Comparison of ENCODE assay signal across 12 mouse cellular contexts in genomic region chr9:103424869-103425268, GRCm38 (mm10). TPM values are rescaled to one million over a fixed set of nuclear protein-coding genes. Genes with fewer than 3 reads are reported as not detected.
A peak's percentile ranks its signal among the peaks of the same experiment; 100 is the strongest.
DNase-seq lines count a peak whose midpoint lies in the region; ATAC-seq and TF ChIP-seq lines count a peak whose summit lies in the region.
"Had no signal": no experiment of that assay in that cellular context is flagged by ENCODE, and none has a peak within 500 bp of the region (broad histone marks: within the 10 kb centered on the region; RNA-seq: fewer than 3 reads in every experiment).

No protein-coding gene starts in this region.

- no peaks in the 10 kb centered on the region for H3K36me3 ChIP-seq in G1E (replicated peaks)
- no peaks in the 10 kb centered on the region for H3K36me3 ChIP-seq in liver, embryonic 14.5 days (replicated peaks; ENCODE audit: control insufficient read depth, insufficient read depth, low read depth)
- no peaks in the 10 kb centered on the region for H3K36me3 ChIP-seq in hindbrain, embryonic 12.5 days
- H3K36me3 ChIP-seq in heart, adult 2 months (ENCODE audit: control insufficient read depth, insufficient read depth, low read length): no peaks in the 10 kb centered on the region
- H3K36me3 ChIP-seq: heart, embryonic 15.5 days had no signal

- no peaks in the 10 kb centered on the region for H3K79me2 ChIP-seq in heart, adult 2 months (replicated peaks; ENCODE audit: control insufficient read depth, insufficient read depth, low read length)

- no peaks in the 10 kb centered on the region for H3K4me1 ChIP-seq in G1E (ENCODE audit: insufficient read depth, low read depth, low read length)
- 0 out of 4 replicates have a peak, but pooled peaks cover 0 to 3% of the 10 kb centered on the region in 2 experiments for H3K4me1 ChIP-seq in liver, embryonic 14.5 days (replicated peaks; ENCODE audit: control insufficient read depth in 2 of 2, insufficient read depth in 2 of 2, low read length in 1 of 2)
- peaks cover 8% of the 10 kb centered on the region for H3K4me1 ChIP-seq in hindbrain, embryonic 12.5 days
- no peaks in the 10 kb centered on the region for H3K4me1 ChIP-seq in heart, adult 2 months (ENCODE audit: control insufficient read depth, insufficient read depth, low read length)

- no peak overlapping the region for H3K27ac ChIP-seq in liver, embryonic 14.5 days
- no peak overlapping the region for H3K27ac ChIP-seq in hindbrain, embryonic 12.5 days
- no peak overlapping the region for H3K27ac ChIP-seq in heart, adult 2 months
- H3K27ac ChIP-seq: heart, embryonic 15.5 days had no signal

- H3K27me3 ChIP-seq in G1E (ENCODE audit: insufficient read depth, low read length): peaks cover 3% of the 10 kb centered on the region; the same call in 1 of the 2 replicates
- no peaks in the 10 kb centered on the region for H3K27me3 ChIP-seq in liver, embryonic 14.5 days (ENCODE audit: control insufficient read depth, insufficient read depth, low read length)
- H3K27me3 ChIP-seq in hindbrain, embryonic 12.5 days: no peaks in the 10 kb centered on the region
- no peaks in the 10 kb centered on the region for H3K27me3 ChIP-seq in heart, adult 2 months (ENCODE audit: control insufficient read depth, insufficient read depth, low read length)
- H3K27me3 ChIP-seq: heart, embryonic 15.5 days had no signal

- peak; percentile 91 for DNase-seq in A20 (ENCODE audit: low read depth, low spot score)
- DNase-seq in G1E (ENCODE audit: low spot score): no peak
- DNase-seq in liver, embryonic 14.5 days (ENCODE audit: low read depth in 3 of 3, low spot score in 3 of 3): peak in 2 of 3 experiments; percentile 4 to 30
- peak; percentile 72 to 74 for DNase-seq in spleen, postnatal 36 days (ENCODE audit: low spot score in 2 of 2)
- no peak for DNase-seq in heart, adult 2 months
- DNase-seq in cerebellum, postnatal 36 days: no peak
- DNase-seq: adrenal gland, postnatal 25 days; cerebellum, adult 9-10 months; kidney, adult 8-10 months; right cerebral cortex, postnatal 4 days had no signal

- no peaks in the 10 kb centered on the region for H3K9me3 ChIP-seq in G1E (replicated peaks)
- no peaks in the 10 kb centered on the region for H3K9me3 ChIP-seq in liver, embryonic 14.5 days (ENCODE audit: control insufficient read depth, low read length)
- H3K9me3 ChIP-seq in hindbrain, embryonic 12.5 days (replicated peaks): no peaks in the 10 kb centered on the region
- H3K9me3 ChIP-seq: heart, embryonic 15.5 days had no signal

- peak; percentile 52; the same call in 1 of the 2 replicates for ATAC-seq in G1E (ENCODE audit: extremely low read depth, insufficient number of reproducible peaks, low FRiP score, poor library complexity, severe bottlenecking)
- ATAC-seq in liver, embryonic 14.5 days (ENCODE audit: insufficient read depth): no peak
- no peak for ATAC-seq in hindbrain, embryonic 12.5 days (ENCODE audit: low FRiP score)

- 12% methylated on average over 11 of the region's 11 CpGs for WGBS in liver, embryonic 14.5 days (ENCODE audit: insufficient replicate concordance)
- 79% methylated on average over 11 of the region's 11 CpGs for WGBS in hindbrain, embryonic 12.5 days
- WGBS in heart, adult 2 months: 36% methylated on average over 11 of the region's 11 CpGs

- TF ChIP-seq POLR2A in heart, adult 2 months (IDR thresholded peaks at IDR 0.05; ENCODE audit: insufficient read depth, low read depth, low read length): no peak

- no peak for TF ChIP-seq CTCF in G1E (IDR thresholded peaks at IDR 0.05; ENCODE audit: low read depth, low read length)
- no peak for TF ChIP-seq CTCF in liver, embryonic 14.5 days (IDR thresholded peaks at IDR 0.05; ENCODE audit: low read depth)
- TF ChIP-seq CTCF in heart, adult 2 months (IDR thresholded peaks at IDR 0.05): no peak

- no peak overlapping the region for H3K9ac ChIP-seq in liver, embryonic 14.5 days (replicated peaks)
- H3K9ac ChIP-seq in hindbrain, embryonic 12.5 days: no peak overlapping the region
- no peak overlapping the region for H3K9ac ChIP-seq in heart, adult 2 months (ENCODE audit: low read depth, low read length)
- H3K9ac ChIP-seq: heart, embryonic 15.5 days had no signal

- TF ChIP-seq EP300 in liver, embryonic 14.5 days (IDR thresholded peaks at IDR 0.05; ENCODE audit: low read depth): no peak
- TF ChIP-seq EP300 in heart, adult 2 months (IDR thresholded peaks at IDR 0.05; ENCODE audit: insufficient read depth, low read depth, low read length): no peak

- H3K4me3 ChIP-seq in G1E (ENCODE audit: low read depth, low read length): no peak overlapping the region
- no peak overlapping the region for H3K4me3 ChIP-seq in liver, embryonic 14.5 days (ENCODE audit: insufficient read depth in 1 of 2, low read depth in 2 of 2, low read length in 2 of 2)
- H3K4me3 ChIP-seq in hindbrain, embryonic 12.5 days: no peak overlapping the region
- H3K4me3 ChIP-seq in heart, adult 2 months: no peak overlapping the region
- H3K4me3 ChIP-seq: heart, embryonic 15.5 days had no signal

- intact Hi-C loops in heart, adult 2 months (cut with DNase I): no loop called here

- no peak overlapping the region for H3K4me2 ChIP-seq in liver, embryonic 14.5 days (ENCODE audit: low read depth)
- H3K4me2 ChIP-seq in hindbrain, embryonic 12.5 days (replicated peaks): no peak overlapping the region
- H3K4me2 ChIP-seq: heart, embryonic 15.5 days had no signal

RNA-seq across cellular contexts. Expression of gene Bfsp2, which starts 55.4 kb away (rescaled TPM):
- total RNA-seq in G1E (2014; fragmentation: Nextera tagmentation): not detected in 2 replicates
- not detected in 2 replicates for total RNA-seq in G1E (2017)
- polyA plus RNA-seq in G1E (2012): not detected in 2 replicates
- 0.40 and 0.73 TPM in 2 replicates for polyA plus RNA-seq in liver, embryonic 14.5 days (2012; rRNA removed)
- polyA plus RNA-seq in liver, embryonic 14.5 days (2014; fragmentation: Nextera tagmentation; extraction: Ambion mirVana): 0.92 and 1.0 TPM in 2 replicates
- 2.1 and 2.2 TPM in 2 replicates for polyA plus RNA-seq in hindbrain, embryonic 12.5 days (2016; fragmentation: Nextera tagmentation; extraction: Ambion mirVana)
- under 1 TPM; 0.52 to 0.99 TPM for total RNA-seq in heart, adult 2 months (2021)
- 0.31 TPM in 1 of 2 replicates, not detected in the other for polyA plus RNA-seq in heart, adult 2 months (2012; rRNA removed)
- total RNA-seq: adrenal gland, postnatal 25 days had no signal

RNA-seq across cellular contexts. Expression of gene Cdv3, which starts 59.2 kb away (rescaled TPM):
- total RNA-seq in G1E (2014; fragmentation: Nextera tagmentation) (160 and 162 TPM in 2 replicates), G1E (2017) (181 and 187 TPM in 2 replicates)
- 469 and 490 TPM in 2 replicates for polyA plus RNA-seq in G1E (2012)
- polyA plus RNA-seq in liver, embryonic 14.5 days (2012; rRNA removed): 20.8 and 32.0 TPM in 2 replicates
- 41.8 and 42.3 TPM in 2 replicates for polyA plus RNA-seq in liver, embryonic 14.5 days (2014; fragmentation: Nextera tagmentation; extraction: Ambion mirVana)
- 101 and 110 TPM in 2 replicates for polyA plus RNA-seq in hindbrain, embryonic 12.5 days (2016; fragmentation: Nextera tagmentation; extraction: Ambion mirVana)
- total RNA-seq in heart, adult 2 months (2021): 100 to 1,000 TPM; 121 to 143 TPM
- polyA plus RNA-seq in heart, adult 2 months (2012; rRNA removed): 26.5 and 51.2 TPM in 2 replicates

Comparison
In these comparisons a context has a peak if more than half of its experiments do, and no peak if none do; other contexts are left out.
1. DNase-seq: peak in A20 (single experiment), liver, embryonic 14.5 days (2 of 3) and spleen, postnatal 36 days (2 of 2); none in G1E (single experiment), heart, adult 2 months (0 of 2) and cerebellum, postnatal 36 days (0 of 2).